Mouse (Mus musculus): ENCODE data around the gene Tbrg1. TPM values are rescaled to one million over a fixed set of nuclear protein-coding genes. Genes with fewer than 3 reads are reported as not detected.

The Tbrg1 gene
- polyA plus RNA-seq, 1 experiment from 2014 or later: 105 TPM

GRCm38 (mm10) chr9:37638721-37639120, 18.4 kb downstream of the Tbrg1 start:
- WGBS: 74% methylated on average over 3 of the region's 3 CpGs
- no peaks in the 10 kb centered on the region for H3K4me1 ChIP-seq (ENCODE audit: control insufficient read depth, insufficient read depth, low read length)
- H3K9ac ChIP-seq (ENCODE audit: low read length): no peak overlapping the region
- H3K4me2 ChIP-seq (ENCODE audit: low read depth, low read length): no peak overlapping the region
- no peak overlapping the region for H3K27ac ChIP-seq (ENCODE audit: low read length)
- H3K36me3 ChIP-seq (ENCODE audit: control insufficient read depth, insufficient read depth): no peaks in the 10 kb centered on the region
- H3K27me3 ChIP-seq (ENCODE audit: control insufficient read depth, insufficient read depth, low read length): no peaks in the 10 kb centered on the region
- H3K9me3 ChIP-seq (replicated peaks; ENCODE audit: control insufficient read depth, low read length): no peaks in the 10 kb centered on the region
- no peak for ATAC-seq (replicated peaks; ENCODE audit: extremely low read depth, insufficient read depth, low FRiP score)
- H3K4me3 ChIP-seq (ENCODE audit: low read length): no peak overlapping the region

- WGBS: 38% methylated on average over 6 of the region's 6 CpGs
- no peak overlapping the region for H3K9ac ChIP-seq (ENCODE audit: low read length)
- no peak overlapping the region for H3K4me2 ChIP-seq (ENCODE audit: low read depth, low read length)
- H3K4me3 ChIP-seq (ENCODE audit: low read length): no peak overlapping the region
- ATAC-seq (replicated peaks; ENCODE audit: extremely low read depth, insufficient read depth, low FRiP score): no peak
- no peaks in the 10 kb centered on the region for H3K27me3 ChIP-seq (ENCODE audit: control insufficient read depth, insufficient read depth, low read length)
- no peaks in the 10 kb centered on the region for H3K36me3 ChIP-seq (ENCODE audit: control insufficient read depth, insufficient read depth)
- H3K9me3 ChIP-seq (replicated peaks; ENCODE audit: control insufficient read depth, low read length): no peaks in the 10 kb centered on the region
- no peak overlapping the region for H3K27ac ChIP-seq (ENCODE audit: low read length)
- H3K4me1 ChIP-seq (ENCODE audit: control insufficient read depth, insufficient read depth, low read length): no peaks in the 10 kb centered on the region
These were observed 20.1 kb downstream of the Tbrg1 start for GRCm38 (mm10) chr9:37636800-37637542.

GRCm38 (mm10) chr9:37636335-37636734, 20.8 kb downstream of the Tbrg1 start:
- Histone ChIP-seq H3K36me3 (ENCODE audit: control insufficient read depth, insufficient read depth) (no peaks in the 10 kb centered on the region), H3K9me3 (replicated peaks; ENCODE audit: control insufficient read depth, low read length) (no peaks in the 10 kb centered on the region), H3K9ac (ENCODE audit: low read length) (no peak overlapping the region), H3K27ac (ENCODE audit: low read length) (no peak overlapping the region), H3K4me1 (ENCODE audit: control insufficient read depth, insufficient read depth, low read length) (no peaks in the 10 kb centered on the region), H3K4me2 (ENCODE audit: low read depth, low read length) (no peak overlapping the region), H3K4me3 (ENCODE audit: low read length) (no peak overlapping the region), H3K27me3 (ENCODE audit: control insufficient read depth, insufficient read depth, low read length) (no peaks in the 10 kb centered on the region)
- ATAC-seq (replicated peaks; ENCODE audit: extremely low read depth, insufficient read depth, low FRiP score): no peak
- WGBS: 18% methylated on average over 7 of the region's 7 CpGs

- H3K36me3 ChIP-seq (ENCODE audit: control insufficient read depth, insufficient read depth): no peaks in the 10 kb centered on the region
- no peaks in the 10 kb centered on the region for H3K27me3 ChIP-seq (ENCODE audit: control insufficient read depth, insufficient read depth, low read length)
- H3K9ac ChIP-seq (ENCODE audit: low read length): no peak overlapping the region
- no peaks in the 10 kb centered on the region for H3K4me1 ChIP-seq (ENCODE audit: control insufficient read depth, insufficient read depth, low read length)
- no peak overlapping the region for H3K27ac ChIP-seq (ENCODE audit: low read length)
- H3K9me3 ChIP-seq (replicated peaks; ENCODE audit: control insufficient read depth, low read length): no peaks in the 10 kb centered on the region
- no peak overlapping the region for H3K4me2 ChIP-seq (ENCODE audit: low read depth, low read length)
- no peak for ATAC-seq (replicated peaks; ENCODE audit: extremely low read depth, insufficient read depth, low FRiP score)
- H3K4me3 ChIP-seq (ENCODE audit: low read length): no peak overlapping the region
- WGBS: 86% methylated on average over 3 of the region's 3 CpGs
These were observed 22.8 kb downstream of the Tbrg1 start for GRCm38 (mm10) chr9:37634269-37634668.

GRCm38 (mm10) chr9:37632305-37632704, 24.8 kb downstream of the Tbrg1 start:
- no peak overlapping the region for H3K4me3 ChIP-seq (ENCODE audit: low read length)
- no peak for ATAC-seq (replicated peaks; ENCODE audit: extremely low read depth, insufficient read depth, low FRiP score)
- WGBS: 67% methylated on average over 2 of the region's 2 CpGs

GRCm38 (mm10) chr9:37629941-37630340, 27.2 kb downstream of the Tbrg1 start:
- Histone ChIP-seq H3K4me3 (ENCODE audit: low read length) (no peak overlapping the region), H3K27me3 (ENCODE audit: control insufficient read depth, insufficient read depth, low read length) (no peaks in the 10 kb centered on the region), H3K4me2 (ENCODE audit: low read depth, low read length) (no peak overlapping the region), H3K4me1 (ENCODE audit: control insufficient read depth, insufficient read depth, low read length) (0 out of 2 replicates have a peak, but pooled peaks cover 2% of the 10 kb centered on the region), H3K27ac (ENCODE audit: low read length) (no peak overlapping the region), H3K9me3 (replicated peaks; ENCODE audit: control insufficient read depth, low read length) (no peaks in the 10 kb centered on the region), H3K9ac (ENCODE audit: low read length) (no peak overlapping the region), H3K36me3 (ENCODE audit: control insufficient read depth, insufficient read depth) (no peaks in the 10 kb centered on the region)
- ATAC-seq (replicated peaks; ENCODE audit: extremely low read depth, insufficient read depth, low FRiP score): no peak
- WGBS: 73% methylated on average over 2 of the region's 2 CpGs

More at GRCm38 (mm10) chr9:37632305-37632704, 24.8 kb downstream of the Tbrg1 start:
- Histone ChIP-seq H3K36me3 (ENCODE audit: control insufficient read depth, insufficient read depth) (no peaks in the 10 kb centered on the region), H3K27me3 (ENCODE audit: control insufficient read depth, insufficient read depth, low read length) (no peaks in the 10 kb centered on the region), H3K4me2 (ENCODE audit: low read depth, low read length) (no peak overlapping the region), H3K4me1 (ENCODE audit: control insufficient read depth, insufficient read depth, low read length) (no peaks in the 10 kb centered on the region), H3K9me3 (replicated peaks; ENCODE audit: control insufficient read depth, low read length) (no peaks in the 10 kb centered on the region), H3K27ac (ENCODE audit: low read length) (no peak overlapping the region), H3K9ac (ENCODE audit: low read length) (no peak overlapping the region)

- 78% methylated on average over 4 of the region's 4 CpGs for WGBS
These were observed 28.5 kb downstream of the Tbrg1 start for GRCm38 (mm10) chr9:37628581-37628980.

GRCm38 (mm10) chr9:37627263-37627662, 29.8 kb downstream of the Tbrg1 start:
- no peaks in the 10 kb centered on the region for H3K27me3 ChIP-seq (ENCODE audit: control insufficient read depth, insufficient read depth, low read length)
- no peaks in the 10 kb centered on the region for H3K9me3 ChIP-seq (replicated peaks; ENCODE audit: control insufficient read depth, low read length)
- H3K4me2 ChIP-seq (ENCODE audit: low read depth, low read length): no peak overlapping the region
- H3K36me3 ChIP-seq (ENCODE audit: control insufficient read depth, insufficient read depth): no peaks in the 10 kb centered on the region
- H3K4me1 ChIP-seq (ENCODE audit: control insufficient read depth, insufficient read depth, low read length): 0 out of 2 replicates have a peak, but pooled peaks cover 2% of the 10 kb centered on the region
- no peak overlapping the region for H3K27ac ChIP-seq (ENCODE audit: low read length)
- H3K4me3 ChIP-seq (ENCODE audit: low read length): no peak overlapping the region
- ATAC-seq (replicated peaks; ENCODE audit: extremely low read depth, insufficient read depth, low FRiP score): no peak
- 92% methylated on average over 1 of the region's 1 CpGs for WGBS
- H3K9ac ChIP-seq (ENCODE audit: low read length): no peak overlapping the region

More at GRCm38 (mm10) chr9:37628581-37628980, 28.5 kb downstream of the Tbrg1 start:
- no peak for ATAC-seq (replicated peaks; ENCODE audit: extremely low read depth, insufficient read depth, low FRiP score)
- Histone ChIP-seq H3K27me3 (ENCODE audit: control insufficient read depth, insufficient read depth, low read length) (no peaks in the 10 kb centered on the region), H3K4me2 (ENCODE audit: low read depth, low read length) (no peak overlapping the region), H3K9ac (ENCODE audit: low read length) (no peak overlapping the region), H3K4me1 (ENCODE audit: control insufficient read depth, insufficient read depth, low read length) (0 out of 2 replicates have a peak, but pooled peaks cover 2% of the 10 kb centered on the region), H3K9me3 (replicated peaks; ENCODE audit: control insufficient read depth, low read length) (no peaks in the 10 kb centered on the region), H3K27ac (ENCODE audit: low read length) (no peak overlapping the region), H3K4me3 (ENCODE audit: low read length) (no peak overlapping the region), H3K36me3 (ENCODE audit: control insufficient read depth, insufficient read depth) (no peaks in the 10 kb centered on the region)

GRCm38 (mm10) chr9:37626103-37626567, 31.0 kb downstream of the Tbrg1 start:
- Histone ChIP-seq H3K27ac (ENCODE audit: low read length) (no peak overlapping the region), H3K9ac (ENCODE audit: low read length) (no peak overlapping the region), H3K27me3 (ENCODE audit: control insufficient read depth, insufficient read depth, low read length) (no peaks in the 10 kb centered on the region), H3K4me1 (ENCODE audit: control insufficient read depth, insufficient read depth, low read length) (0 out of 2 replicates have a peak, but pooled peaks cover 2% of the 10 kb centered on the region), H3K4me3 (ENCODE audit: low read length) (no peak overlapping the region), H3K9me3 (replicated peaks; ENCODE audit: control insufficient read depth, low read length) (no peaks in the 10 kb centered on the region), H3K36me3 (ENCODE audit: control insufficient read depth, insufficient read depth) (no peaks in the 10 kb centered on the region), H3K4me2 (ENCODE audit: low read depth, low read length) (no peak overlapping the region)
- 17% methylated on average over 3 of the region's 3 CpGs for WGBS
- ATAC-seq (replicated peaks; ENCODE audit: extremely low read depth, insufficient read depth, low FRiP score): no peak
